Mouse (Mus musculus) MEL (cell line): ENCODE measurements around the gene Mdk. TPM values are rescaled to one million over a fixed set of nuclear protein-coding genes. Genes with fewer than 3 reads are reported as not detected.
A peak's percentile ranks its signal among the peaks of the same experiment; 100 is the strongest.

ENCODE experiments used
- DNase-seq: peaks from one replicate; pipeline ENCODE4 v3.0.0; 2011; ENCODE audit warnings: low read depth, low spot score
- H3K27ac ChIP-seq: 2 replicates; pipeline ENCODE4 v1.5.1; 2012; ENCODE audit warnings: low read depth, mild to moderate bottlenecking, control low read depth, low read length, moderate library complexity; ENCODE audit not compliant: control insufficient read depth
- H3K27me3 ChIP-seq, 2 experiments: fragments of 150-350 bp in 1 of 2; sonication (generic) in 1 of 2; 2 replicates each; pipeline ENCODE4 v1.6.1; 2012; ENCODE audit warnings: low read length in 2 of 2, mild to moderate bottlenecking in 2 of 2, improper control_type of control experiment in 1 of 2, moderate library complexity in 1 of 2; ENCODE audit not compliant: insufficient read depth in 2 of 2, control insufficient read depth in 1 of 2
- H3K36me3 ChIP-seq, 2 experiments: 2 replicates each; pipeline ENCODE4 v1.6.1; 2012 to 2014; ENCODE audit warnings: low read length in 2 of 2, improper control_type of control experiment in 1 of 2, inconsistent platforms in 1 of 2, mild to moderate bottlenecking in 1 of 2; ENCODE audit not compliant: insufficient read depth in 2 of 2, control insufficient read depth in 1 of 2
- H3K4me1 ChIP-seq, 2 experiments: fragments of 150-350 bp in 1 of 2; sonication (generic) in 1 of 2; 2 replicates each; pipeline ENCODE4 v1.6.1; 2012; ENCODE audit warnings: low read length in 2 of 2, improper control_type of control experiment in 1 of 2, mild to moderate bottlenecking in 1 of 2; ENCODE audit not compliant: insufficient read depth in 2 of 2, control insufficient read depth in 1 of 2
- H3K4me3 ChIP-seq, 2 experiments: fragments of 150-350 bp in 1 of 2; sonication (generic) in 1 of 2; 2 replicates each; pipeline ENCODE4 v1.5.1; 2012; ENCODE audit warnings: low read depth in 2 of 2, low read length in 2 of 2, mild to moderate bottlenecking in 2 of 2, moderate library complexity in 2 of 2, control low read depth in 1 of 2, improper control_type of control experiment in 1 of 2; ENCODE audit not compliant: control insufficient read depth in 1 of 2, insufficient read depth in 1 of 2
- H3K79me2 ChIP-seq: 2 replicates; pipeline ENCODE4 v1.6.1; 2012; ENCODE audit warnings: mild to moderate bottlenecking, low read length, moderate library complexity; ENCODE audit not compliant: control insufficient read depth, poor library complexity, insufficient read depth
- H3K9ac ChIP-seq: 2 replicates; pipeline ENCODE4 v1.6.1; 2012; ENCODE audit warnings: low read depth, mild to moderate bottlenecking, control low read depth, low read length, moderate library complexity; ENCODE audit not compliant: control insufficient read depth, poor library complexity, severe bottlenecking
- H3K9me3 ChIP-seq: fragments of 150-350 bp; sonication (generic); replicated peaks from 2 replicates; pipeline ENCODE4 v1.6.1; 2012; ENCODE audit warnings: mild to moderate bottlenecking, low read length, improper control_type of control experiment, moderate library complexity; ENCODE audit not compliant: insufficient read depth
- BHLHE40 ChIP-seq: IDR thresholded peaks from 2 replicates; pipeline ENCODE4 v1.6.1; 2012; ENCODE audit warnings: low read depth, mild to moderate bottlenecking, inconsistent platforms, low read length, improper control_type of control experiment, borderline replicate concordance
- EP300 ChIP-seq, 2 experiments: IDR thresholded peaks; 2 replicates each; pipeline ENCODE4 v1.6.1; 2011; ENCODE audit warnings: improper control_type of control experiment in 2 of 2, low read length in 2 of 2, low read depth in 1 of 2, mild to moderate bottlenecking in 1 of 2
- GABPA ChIP-seq: IDR thresholded peaks from 2 replicates; pipeline ENCODE4 v1.6.1; 2012; ENCODE audit warnings: low read depth, mild to moderate bottlenecking, inconsistent platforms, low read length, improper control_type of control experiment, moderate library complexity
- HCFC1 ChIP-seq: IDR thresholded peaks from 2 replicates; pipeline ENCODE4 v1.6.1; 2012; ENCODE audit warnings: low read depth, mild to moderate bottlenecking, inconsistent platforms, low read length, improper control_type of control experiment, moderate library complexity
- JUND ChIP-seq: IDR thresholded peaks from 2 replicates; pipeline ENCODE4 v1.6.1; 2011; ENCODE audit warnings: low read depth, mild to moderate bottlenecking, improper control_type of control experiment, low read length
- MAX ChIP-seq: IDR thresholded peaks from 2 replicates; pipeline ENCODE4 v1.6.1; 2011; ENCODE audit warnings: low read length, improper control_type of control experiment
- MXI1 ChIP-seq: IDR thresholded peaks from 2 replicates; pipeline ENCODE4 v1.6.1; 2011; ENCODE audit warnings: mild to moderate bottlenecking, low read depth, low read length, improper control_type of control experiment
- MYB ChIP-seq: IDR thresholded peaks from 2 replicates; pipeline ENCODE4 v1.6.1; 2011; ENCODE audit warnings: mild to moderate bottlenecking, low read depth, low read length, improper control_type of control experiment
- NELFE ChIP-seq: IDR thresholded peaks from 2 replicates; pipeline ENCODE4 v1.6.1; 2011; ENCODE audit warnings: low read depth, low read length, improper control_type of control experiment
- NRF1 ChIP-seq: IDR thresholded peaks from 2 replicates; pipeline ENCODE4 v1.6.1; 2014; ENCODE audit warnings: low read depth, mild to moderate bottlenecking, inconsistent platforms, low read length, improper control_type of control experiment, moderate library complexity; ENCODE audit not compliant: poor library complexity, insufficient read depth, severe bottlenecking
- POLR2A ChIP-seq, 2 experiments: IDR thresholded peaks; 2 replicates each; pipeline ENCODE4 v1.6.1; 2011 to 2012; ENCODE audit warnings: low read length in 2 of 2, mild to moderate bottlenecking in 2 of 2, control low read depth in 1 of 2, improper control_type of control experiment in 1 of 2, low read depth in 1 of 2, moderate library complexity in 1 of 2; ENCODE audit not compliant: control insufficient read depth in 1 of 2, insufficient read depth in 1 of 2, poor library complexity in 1 of 2
- SIN3A ChIP-seq: IDR thresholded peaks from 2 replicates; pipeline ENCODE4 v1.6.1; 2012; ENCODE audit warnings: low read length, improper control_type of control experiment, inconsistent platforms
- SMC3 ChIP-seq: IDR thresholded peaks from 2 replicates; pipeline ENCODE4 v1.6.1; 2011; ENCODE audit warnings: low read depth, low read length, improper control_type of control experiment
- TAL1 ChIP-seq: IDR thresholded peaks from 2 replicates; pipeline ENCODE4 v1.6.1; 2012; ENCODE audit warnings: mild to moderate bottlenecking, inconsistent platforms, low read length, moderate library complexity, mixed read lengths
- TBP ChIP-seq: IDR thresholded peaks from 2 replicates; pipeline ENCODE4 v1.8.0; 2011; ENCODE audit warnings: low read depth, low read length, improper control_type of control experiment
- USF2 ChIP-seq, 2 experiments: IDR thresholded peaks; 2 replicates each; pipeline ENCODE4 v1.6.1; 2011 to 2012; ENCODE audit warnings: improper control_type of control experiment in 2 of 2, low read length in 2 of 2, borderline replicate concordance in 1 of 2, inconsistent platforms in 1 of 2, low read depth in 1 of 2, mild to moderate bottlenecking in 1 of 2; ENCODE audit not compliant: insufficient read depth in 1 of 2
- polyA plus RNA-seq, 2 experiments: library from polyadenylated mRNA; stranded (reverse) in 1 of 2; unstranded in 1 of 2; fragments of >175 nt in 1 of 2; fragments of >200 nt in 1 of 2; gene quantifications; 2 replicates each; pipeline versions ENCODE4 v1.2.1 to v1.2.4; 2012; ENCODE audit warnings: low replicate concordance in 2 of 2, low read depth in 1 of 2; ENCODE audit not compliant: insufficient read length in 2 of 2, insufficient read depth in 1 of 2, missing spikeins in 1 of 2
- total RNA-seq: library from RNA; depleted of rRNA; stranded (reverse); fragments of 300-350 nt; gene quantifications from 2 replicates; pipeline ENCODE4 v1.2.3, GENCODE M21; 2012

Mdk gene
- total and polyA plus RNA-seq, 3 experiments, result 0.19 to 3.4 TPM; not detected in 1

- Histone ChIP-seq H3K4me1 (no peaks in the 10 kb centered on the region), H3K4me3 (no peak overlapping the region)
These were observed 2.9 kb upstream of the Mdk start for GRCm38 (mm10) chr2:91934826-91935525.

GRCm38 (mm10) chr2:91934016-91934415 lies 1.9 kb upstream of the Mdk start:
- H3K27ac ChIP-seq, result no peak overlapping the region
- TF ChIP-seq POLR2A (IDR thresholded peaks at IDR 0.05; ENCODE audit: control insufficient read depth in 1 of 2, insufficient read depth in 1 of 2, low read depth in 1 of 2, low read length in 2 of 2, poor library complexity in 1 of 2), result peak in 1 of 2 experiments; percentile 20; a peak in 1 of 4 replicates
- no peak for TF ChIP-seq GABPA
- H3K79me2 ChIP-seq, result no peaks in the 10 kb centered on the region
- no peak overlapping the region for H3K9ac ChIP-seq
- H3K27me3 ChIP-seq, result no peaks in the 10 kb centered on the region
- DNase-seq, result no peak
- H3K4me1 ChIP-seq, result no peaks in the 10 kb centered on the region
- no peaks in the 10 kb centered on the region for H3K9me3 ChIP-seq
- H3K4me3 ChIP-seq, result no peak overlapping the region
- no peaks in the 10 kb centered on the region; a peak in 1 of 4 replicates for H3K36me3 ChIP-seq

More at GRCm38 (mm10) chr2:91934826-91935525, 2.9 kb upstream of the Mdk start:
- TF ChIP-seq MXI1 (no peak), BHLHE40 (no peak), SIN3A (no peak), NELFE (no peak), EP300 (IDR thresholded peaks at IDR 0.05; ENCODE audit: low read depth in 1 of 2, low read length in 2 of 2) (no peak), TBP (no peak), USF2 (IDR thresholded peaks at IDR 0.05; ENCODE audit: borderline replicate concordance in 1 of 2, insufficient read depth in 1 of 2, low read depth in 1 of 2, low read length in 2 of 2) (no peak), SMC3 (no peak), MYB (no peak), TAL1 (no peak)
- TF ChIP-seq, all 39 proteins: peak for 0
- Histone ChIP-seq H3K9ac (no peak overlapping the region), H3K36me3 (no peaks in the 10 kb centered on the region; a peak in 1 of 4 replicates), H3K79me2 (no peaks in the 10 kb centered on the region), H3K27ac (no peak overlapping the region), H3K27me3 (no peaks in the 10 kb centered on the region), H3K9me3 (no peaks in the 10 kb centered on the region)
- no peak for DNase-seq

GRCm38 (mm10) chr2:91933471-91933870 lies 1.4 kb upstream of the Mdk start:
- Histone ChIP-seq H3K27me3 (no peaks in the 10 kb centered on the region), H3K36me3 (no peaks in the 10 kb centered on the region; a peak in 1 of 4 replicates), H3K27ac (no peak overlapping the region), H3K9ac (no peak overlapping the region), H3K4me3 (no peak overlapping the region), H3K9me3 (no peaks in the 10 kb centered on the region), H3K4me1 (no peaks in the 10 kb centered on the region), H3K79me2 (no peaks in the 10 kb centered on the region)
- no peak for TF ChIP-seq NRF1
- TF ChIP-seq HCFC1, result no peak
- no peak for TF ChIP-seq JUND
- no peak for TF ChIP-seq EP300 (IDR thresholded peaks at IDR 0.05; ENCODE audit: low read depth in 1 of 2, low read length in 2 of 2)
- no peak for TF ChIP-seq MAX
- no peak for DNase-seq
